Mouse (Mus musculus): Measurements from ENCODE around the gene Clic6. TPM values are rescaled to one million over a fixed set of nuclear protein-coding genes. Genes with fewer than 3 reads are reported as not detected.

Clic6 gene
- polyA plus RNA-seq, 1 experiment from 2014 or later = 1.5 TPM

DNA sequence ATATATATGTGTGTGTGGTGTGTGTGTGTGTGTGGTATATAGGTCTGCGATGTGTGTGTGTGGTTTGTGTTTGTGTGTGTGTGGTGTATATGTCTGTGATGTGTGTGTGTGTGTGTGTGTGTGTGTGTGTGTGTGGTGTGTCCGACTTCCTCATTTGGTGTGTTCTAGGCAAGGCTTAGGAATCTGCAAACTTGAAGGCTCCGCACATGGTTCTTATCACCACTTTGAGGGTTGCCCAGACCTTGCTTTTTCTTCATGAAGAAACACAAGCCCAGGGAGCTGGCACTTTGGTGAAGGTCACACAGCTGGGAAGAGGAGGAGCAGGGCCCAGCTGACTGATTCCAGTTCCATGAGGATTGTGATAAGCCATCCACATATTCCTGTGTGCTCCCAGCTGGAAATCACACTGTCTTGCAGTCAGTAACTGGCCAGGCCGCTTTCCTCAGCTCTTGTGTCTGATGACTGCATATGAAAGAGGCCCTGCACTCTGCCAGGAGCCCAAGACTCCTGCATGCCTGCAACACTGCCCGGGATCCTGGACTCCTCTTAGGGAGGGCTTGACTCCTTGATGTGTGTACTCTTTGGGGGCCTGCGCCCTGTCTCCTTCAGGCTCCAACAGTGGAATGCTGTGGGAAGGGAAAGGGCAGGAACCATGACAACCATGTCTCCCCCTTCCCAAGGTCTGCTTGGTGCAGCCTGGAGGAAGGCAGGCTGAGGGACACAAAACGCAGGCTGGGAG, 93.5 kb downstream of the Clic6 start:
- DNase-seq (ENCODE audit: low spot score) = no peak
- H3K4me2 ChIP-seq = no peak overlapping the region
- 61% methylated on average over 7 of the region's 7 CpGs for WGBS
- ATAC-seq (replicated peaks; ENCODE audit: low FRiP score) = no peak
- no peak overlapping the region for H3K9ac ChIP-seq (ENCODE audit: low read depth, low read length)
- H3K9me3 ChIP-seq (ENCODE audit: control insufficient read depth, low read length) = no peaks in the 10 kb centered on the region
- no peak overlapping the region for H3K27ac ChIP-seq (ENCODE audit: low read depth, low read length)
- 0 out of 2 replicates have a peak, but pooled peaks cover 2% of the 10 kb centered on the region for H3K4me1 ChIP-seq (replicated peaks; ENCODE audit: control insufficient read depth, insufficient read depth, low read length)
- no peak overlapping the region for H3K4me3 ChIP-seq (ENCODE audit: low read depth, low read length)
- no peaks in the 10 kb centered on the region for H3K36me3 ChIP-seq (ENCODE audit: control insufficient read depth, insufficient read depth, low read length)
- no peaks in the 10 kb centered on the region for H3K27me3 ChIP-seq (replicated peaks; ENCODE audit: control insufficient read depth, insufficient read depth, low read length)

DNA sequence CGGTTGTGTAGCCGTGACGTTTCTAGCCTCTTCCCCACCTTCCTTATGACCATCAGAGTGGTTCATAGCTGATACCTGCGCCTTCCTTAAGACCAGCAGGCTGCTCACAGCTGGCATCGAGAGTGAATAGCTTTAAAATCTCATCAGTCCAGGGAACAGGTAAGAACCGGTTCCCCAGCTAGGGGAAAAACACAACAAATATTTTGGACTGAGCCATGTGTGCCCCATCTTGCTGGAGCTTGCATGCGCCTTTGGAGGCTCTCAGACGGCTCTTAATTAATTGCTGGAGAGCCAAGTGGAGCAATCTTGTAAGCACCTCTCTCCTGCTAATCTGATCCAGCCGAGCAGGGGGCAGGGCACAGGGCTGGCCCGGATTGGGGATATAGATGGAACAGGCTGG, 95.4 kb downstream of the Clic6 start:
- ATAC-seq (replicated peaks; ENCODE audit: low FRiP score) = no peak
- Histone ChIP-seq H3K27me3 (replicated peaks; ENCODE audit: control insufficient read depth, insufficient read depth, low read length) (no peaks in the 10 kb centered on the region), H3K4me3 (ENCODE audit: low read depth, low read length) (no peak overlapping the region), H3K27ac (ENCODE audit: low read depth, low read length) (no peak overlapping the region), H3K9me3 (ENCODE audit: control insufficient read depth, low read length) (no peaks in the 10 kb centered on the region), H3K9ac (ENCODE audit: low read depth, low read length) (no peak overlapping the region), H3K4me2 (no peak overlapping the region), H3K36me3 (ENCODE audit: control insufficient read depth, insufficient read depth, low read length) (no peaks in the 10 kb centered on the region), H3K4me1 (replicated peaks; ENCODE audit: control insufficient read depth, insufficient read depth, low read length) (0 out of 2 replicates have a peak, but pooled peaks cover 2% of the 10 kb centered on the region)
- 75% methylated on average over 10 of the region's 10 CpGs for WGBS
- DNase-seq (ENCODE audit: low spot score) = no peak

DNA sequence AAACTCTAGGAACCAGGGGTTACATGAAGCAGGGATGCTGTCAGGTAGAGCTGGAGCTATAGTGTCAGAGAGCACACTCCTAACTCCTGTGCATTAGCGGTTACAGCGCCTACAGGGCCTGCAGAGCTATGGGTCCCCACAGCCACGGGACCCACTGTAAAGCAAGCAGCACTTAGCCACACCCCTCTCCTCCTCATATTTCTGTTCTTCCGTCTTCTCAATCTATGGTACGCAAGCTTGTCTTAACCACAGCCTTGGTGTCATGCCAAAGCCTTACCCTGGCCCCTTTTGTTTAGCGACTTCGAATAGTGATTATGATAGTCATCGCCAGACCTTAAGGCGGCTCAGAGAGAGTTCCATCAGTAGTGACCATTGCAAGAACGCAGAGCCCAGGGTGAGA, 96.2 kb downstream of the Clic6 start:
- no peak overlapping the region for H3K4me3 ChIP-seq (ENCODE audit: low read depth, low read length)
- no peaks in the 10 kb centered on the region for H3K9me3 ChIP-seq (ENCODE audit: control insufficient read depth, low read length)
- no peaks in the 10 kb centered on the region for H3K27me3 ChIP-seq (replicated peaks; ENCODE audit: control insufficient read depth, insufficient read depth, low read length)
- DNase-seq (ENCODE audit: low spot score) (no peak), ATAC-seq (replicated peaks; ENCODE audit: low FRiP score) (no peak)
- no peak overlapping the region for H3K4me2 ChIP-seq
- H3K36me3 ChIP-seq (ENCODE audit: control insufficient read depth, insufficient read depth, low read length) = no peaks in the 10 kb centered on the region
- WGBS = 83% methylated on average over 10 of the region's 10 CpGs
- H3K27ac ChIP-seq (ENCODE audit: low read depth, low read length) = no peak overlapping the region
- no peak overlapping the region for H3K9ac ChIP-seq (ENCODE audit: low read depth, low read length)
- H3K4me1 ChIP-seq (replicated peaks; ENCODE audit: control insufficient read depth, insufficient read depth, low read length) = 0 out of 2 replicates have a peak, but pooled peaks cover 2% of the 10 kb centered on the region

DNA sequence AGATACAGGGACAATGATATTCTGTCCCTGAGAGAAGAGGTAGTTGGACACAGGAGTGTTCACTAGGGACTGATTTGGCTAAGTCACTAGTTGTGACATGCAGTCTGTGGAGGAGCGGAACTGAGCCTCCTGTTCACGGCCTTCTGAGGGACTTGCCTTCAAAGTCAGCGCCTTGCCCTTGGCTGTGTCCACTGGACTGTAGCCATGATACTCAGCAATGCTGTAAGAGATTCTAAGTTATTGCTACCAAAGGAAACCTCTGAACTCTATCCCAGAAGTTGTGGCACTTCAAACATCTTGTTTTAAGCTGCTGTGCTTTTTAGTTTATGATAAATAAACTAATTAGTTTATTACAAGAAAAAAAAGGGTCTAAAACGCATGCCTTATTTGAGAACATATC, 102.3 kb downstream of the Clic6 start:
- 87% methylated on average over 4 of the region's 4 CpGs for WGBS
- Histone ChIP-seq H3K36me3 (ENCODE audit: control insufficient read depth, insufficient read depth, low read length) (no peaks in the 10 kb centered on the region), H3K27ac (ENCODE audit: low read depth, low read length) (no peak overlapping the region), H3K4me3 (ENCODE audit: low read depth, low read length) (no peak overlapping the region), H3K9me3 (ENCODE audit: control insufficient read depth, low read length) (no peaks in the 10 kb centered on the region), H3K9ac (ENCODE audit: low read depth, low read length) (no peak overlapping the region), H3K27me3 (replicated peaks; ENCODE audit: control insufficient read depth, insufficient read depth, low read length) (no peaks in the 10 kb centered on the region), H3K4me2 (no peak overlapping the region), H3K4me1 (replicated peaks; ENCODE audit: control insufficient read depth, insufficient read depth, low read length) (no peaks in the 10 kb centered on the region)
- DNase-seq (ENCODE audit: low spot score) (no peak), ATAC-seq (replicated peaks; ENCODE audit: low FRiP score) (no peak)

Other genes with a start within 250 kb of the Clic6 start
- 0.26 TPM in 1 of 2 replicates, not detected in the other for gene Kcne2, start 193.3 kb upstream of the Clic6 start, polyA plus RNA-seq (2014; fragmentation: Nextera tagmentation; extraction: Ambion mirVana)
- gene Smim11, start 184.4 kb upstream of the Clic6 start, polyA plus RNA-seq (2014; fragmentation: Nextera tagmentation; extraction: Ambion mirVana) = 106 and 117 TPM in 2 replicates
- gene Fam243, start 164.3 kb upstream of the Clic6 start, polyA plus RNA-seq (2014; fragmentation: Nextera tagmentation; extraction: Ambion mirVana) = not detected in 2 replicates
- 0.05 TPM in 1 of 2 replicates, not detected in the other for gene Kcne1, start 126.3 kb upstream of the Clic6 start, polyA plus RNA-seq (2014; fragmentation: Nextera tagmentation; extraction: Ambion mirVana)
- 21.6 and 21.9 TPM in 2 replicates for gene Rcan1, start 14.9 kb upstream of the Clic6 start, polyA plus RNA-seq (2014; fragmentation: Nextera tagmentation; extraction: Ambion mirVana)